In genomic region chr10:52421716-52422115, GRCm38 (mm10) we compare ENCODE assay signal across 19 mouse cellular contexts. TPM values are rescaled to one million over a fixed set of nuclear protein-coding genes. Genes with fewer than 3 reads are reported as not detected.
"Had no signal": no experiment of that assay in that cellular context is flagged by ENCODE, and none has a peak within 500 bp of the region (broad histone marks: within the 10 kb centered on the region; RNA-seq: fewer than 3 reads in every experiment).

No protein-coding gene starts in this region.

- H3K4me3 ChIP-seq: left cerebral cortex, adult 2 months; limb, embryonic 10.5 days; liver, embryonic 12.5 days; lung, embryonic 15.5 days; megakaryocyte, embryonic 14.5 days; midbrain, embryonic 15.5 days; neural tube, embryonic 13.5 days had no signal

- H3K4me2 ChIP-seq: liver, embryonic 12.5 days; lung, embryonic 15.5 days; midbrain, embryonic 11.5 days; midbrain, embryonic 15.5 days; neural tube, embryonic 13.5 days had no signal

- DNase-seq: lung, postnatal 14 days; retina, postnatal 1 day; right cerebral cortex, postnatal 14 days; thymus, adult 18-20 months; thymus, postnatal 14 days had no signal

- H3K27me3 ChIP-seq: liver, embryonic 12.5 days; lung, embryonic 15.5 days; megakaryocyte, embryonic 14.5 days; midbrain, embryonic 15.5 days; neural tube, embryonic 13.5 days had no signal

- ATAC-seq: intestine, postnatal 0 days; liver, embryonic 12.5 days; midbrain, embryonic 15.5 days had no signal

- H3K9ac ChIP-seq: liver, embryonic 12.5 days; lung, embryonic 15.5 days; midbrain, embryonic 15.5 days; neural tube, embryonic 13.5 days had no signal

- H3K9me3 ChIP-seq: limb, embryonic 10.5 days; liver, embryonic 12.5 days; lung, embryonic 15.5 days; megakaryocyte, embryonic 14.5 days; midbrain, embryonic 15.5 days; neural tube, embryonic 13.5 days had no signal

- H3K27ac ChIP-seq: left cerebral cortex, adult 2 months; limb, embryonic 10.5 days; liver, embryonic 12.5 days; lung, embryonic 15.5 days; macrophage; midbrain, embryonic 15.5 days; neural tube, embryonic 13.5 days; stomach, postnatal 0 days had no signal

- H3K36me3 ChIP-seq: lung, embryonic 15.5 days; midbrain, embryonic 15.5 days; neural tube, embryonic 13.5 days had no signal

RNA-seq across cellular contexts. Expression of gene Nepn, which starts 32.9 kb away (rescaled TPM):
- total RNA-seq: layer of hippocampus, postnatal 25 days; left cerebral cortex, adult 2 months; left cerebral cortex, postnatal 14 days; monocyte, adult 5-6 weeks had no signal
- polyA plus RNA-seq: limb, embryonic 10.5 days; lung, embryonic 15.5 days; macrophage; midbrain, embryonic 11.5 days; midbrain, embryonic 15.5 days; neural tube, embryonic 13.5 days had no signal
